Mouse (Mus musculus) embryonic facial prominence, embryonic 10.5 days (tissue): ENCODE measurements at regions not wholly inside any gene's neighbourhood (a gene's known extent, or its start where the extent isn't known, plus 50 kb on each side); places are given as distances from the start of the nearest gene placed in this dataset.
A peak's percentile ranks its signal among the peaks of the same experiment; 100 is the strongest.

Experiments used
- DNase-seq: peaks from one replicate; pipeline ENCODE4 v3.0.0-alpha.2; 2017; ENCODE audit warnings: low spot score
- H3K27ac ChIP-seq: fragments of 300-500 bp; sonication (generic); replicated peaks from 2 replicates; pipeline ENCODE4 v1.5.1; 2016; ENCODE audit warnings: mild to moderate bottlenecking
- H3K27me3 ChIP-seq: fragments of 300-500 bp; sonication (generic); replicated peaks from 2 replicates; pipeline ENCODE4 v1.6.1; 2016; ENCODE audit warnings: low read depth, mild to moderate bottlenecking; ENCODE audit not compliant: poor library complexity, severe bottlenecking
- H3K36me3 ChIP-seq: fragments of 300-500 bp; sonication (generic); replicated peaks from 2 replicates; pipeline ENCODE4 v1.6.1; 2016; ENCODE audit warnings: mild to moderate bottlenecking, moderate library complexity
- H3K4me1 ChIP-seq: fragments of 300-500 bp; sonication (generic); 2 replicates; pipeline ENCODE4 v1.6.1; 2016
- H3K4me3 ChIP-seq: fragments of 300-500 bp; sonication (generic); 2 replicates; pipeline ENCODE4 v1.5.1; 2016; ENCODE audit warnings: mild to moderate bottlenecking, moderate library complexity
- H3K9me3 ChIP-seq: fragments of 300-500 bp; sonication (generic); 2 replicates; pipeline ENCODE4 v1.6.1; 2016; ENCODE audit warnings: mild to moderate bottlenecking
- WGBS: fragments of 180-500 bp; shearing (Covaris S2); methylation state at CpG from one replicate; pipeline ENCODE4 v1.1.7; 2016; 5-methylcytosine and 5-hydroxymethylcytosine counted together

DNA sequence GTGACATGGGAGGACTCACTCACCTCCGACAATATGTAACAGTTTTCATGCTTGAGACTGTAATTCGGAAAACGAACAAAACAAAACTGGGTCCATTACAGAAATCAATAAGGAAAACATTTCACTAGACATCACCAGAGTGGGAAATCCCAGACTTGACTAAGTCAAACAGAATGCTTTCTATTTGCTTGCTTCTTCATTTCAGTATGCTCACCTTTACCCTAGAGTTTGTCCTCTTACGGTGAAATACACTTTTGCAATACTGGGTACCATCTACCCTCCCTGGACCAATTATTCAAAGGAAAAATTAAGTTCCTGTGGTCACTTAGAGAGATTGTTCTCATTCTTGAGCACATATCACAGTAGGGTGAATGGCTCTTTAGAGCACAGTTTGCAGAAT is 613.4 kb upstream of the 4930412O13Rik start:
- 92% methylated on average over 4 of the region's 4 CpGs for WGBS
- Histone ChIP-seq H3K4me1 (no peaks in the 10 kb centered on the region), H3K36me3 (no peaks in the 10 kb centered on the region), H3K9me3 (no peaks in the 10 kb centered on the region), H3K27me3 (no peaks in the 10 kb centered on the region), H3K4me3 (no peak overlapping the region), H3K27ac (no peak overlapping the region)
- DNase-seq = no peak

DNA sequence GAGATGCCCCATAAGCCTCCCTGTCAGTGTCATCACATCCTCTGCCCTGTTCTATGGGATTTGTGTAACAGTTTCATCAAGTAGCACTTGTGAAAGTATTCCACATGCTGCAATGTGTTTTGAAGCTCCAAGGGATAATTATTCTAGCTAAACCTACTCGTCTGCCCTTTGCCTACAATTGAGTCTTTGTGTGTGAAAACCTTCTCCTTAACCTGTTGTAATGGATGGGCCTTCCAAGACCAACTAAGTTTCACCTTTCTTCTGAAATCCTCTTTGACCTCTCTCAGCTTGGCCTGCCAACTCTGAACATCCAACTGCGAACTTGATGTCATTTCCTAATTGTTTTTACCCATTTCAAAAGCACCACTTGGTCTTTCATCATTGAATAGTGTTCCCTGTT is 597.6 kb upstream of the 4930412O13Rik start:
- Histone ChIP-seq H3K27me3 (no peaks in the 10 kb centered on the region), H3K4me3 (no peak overlapping the region), H3K4me1 (no peaks in the 10 kb centered on the region), H3K36me3 (no peaks in the 10 kb centered on the region), H3K27ac (no peak overlapping the region), H3K9me3 (no peaks in the 10 kb centered on the region)
- WGBS = 75% methylated on average over 2 of the region's 2 CpGs
- no peak for DNase-seq

DNA sequence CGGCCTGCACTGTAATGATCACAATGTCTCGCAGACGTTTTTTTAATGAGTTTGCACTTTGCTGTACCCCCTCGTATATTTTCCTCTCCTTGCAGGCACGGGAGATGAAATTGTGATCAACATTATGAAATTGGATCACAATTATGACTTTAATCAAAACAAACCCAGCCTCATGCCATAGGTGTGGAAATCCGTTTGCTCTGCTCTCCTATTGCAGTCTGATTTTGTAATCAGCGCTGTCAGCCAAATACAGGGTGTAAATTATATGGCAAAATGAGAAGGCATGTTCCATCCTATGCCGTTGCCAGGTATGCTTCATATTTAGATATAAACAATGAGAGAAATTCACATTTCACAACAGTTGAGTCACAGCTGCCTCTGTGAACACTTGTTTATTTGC is 595.3 kb upstream of the 4930412O13Rik start:
- WGBS = 87% methylated on average over 8 of the region's 8 CpGs
- Histone ChIP-seq H3K4me1 (no peaks in the 10 kb centered on the region), H3K27ac (no peak overlapping the region), H3K9me3 (no peaks in the 10 kb centered on the region), H3K4me3 (no peak overlapping the region), H3K27me3 (no peaks in the 10 kb centered on the region), H3K36me3 (no peaks in the 10 kb centered on the region)
- no peak for DNase-seq

DNA sequence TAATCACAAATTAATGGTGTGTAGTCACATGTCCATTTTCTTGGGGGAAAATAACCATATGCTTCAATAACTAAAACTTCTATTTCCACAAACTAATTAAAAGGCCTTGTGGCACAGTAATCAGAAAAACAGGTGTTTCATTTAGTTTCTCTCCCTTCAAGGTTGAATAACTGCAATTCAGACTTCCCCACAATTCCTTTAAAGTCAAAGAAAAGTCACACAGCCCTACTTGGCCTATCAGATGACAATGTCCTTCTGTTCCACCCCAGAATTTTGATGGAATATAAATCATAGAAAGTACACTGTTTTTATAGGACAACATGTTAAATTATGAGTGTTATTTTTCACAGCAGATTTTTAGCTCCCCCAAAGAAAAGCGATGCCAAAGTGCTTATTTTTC is 594.0 kb upstream of the 4930412O13Rik start:
- Histone ChIP-seq H3K9me3 (no peaks in the 10 kb centered on the region), H3K4me1 (no peaks in the 10 kb centered on the region), H3K27me3 (no peaks in the 10 kb centered on the region), H3K36me3 (no peaks in the 10 kb centered on the region), H3K27ac (no peak overlapping the region), H3K4me3 (no peak overlapping the region)
- DNase-seq = no peak
- WGBS = 99% methylated on average over 1 of the region's 1 CpGs

DNA sequence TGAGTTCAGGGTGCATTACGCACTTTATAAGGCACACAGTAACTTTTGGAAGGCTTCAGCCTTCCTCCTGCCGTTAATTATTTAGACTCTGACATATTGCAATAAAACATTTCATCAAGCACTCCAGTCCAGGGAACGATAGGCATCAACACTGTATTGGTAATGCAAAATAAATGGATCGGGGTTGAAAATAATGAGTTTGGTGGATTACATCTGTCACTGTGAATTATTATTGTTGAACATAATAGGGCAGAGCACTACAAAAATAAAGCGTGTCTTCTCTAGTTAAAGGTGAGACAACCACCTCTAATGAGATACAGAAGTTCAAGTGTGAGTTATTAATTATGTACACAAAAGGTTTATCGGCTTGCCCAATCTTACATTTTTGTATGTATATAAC is 593.4 kb upstream of the 4930412O13Rik start:
- Histone ChIP-seq H3K27me3 (no peaks in the 10 kb centered on the region), H3K9me3 (no peaks in the 10 kb centered on the region), H3K4me1 (no peaks in the 10 kb centered on the region), H3K4me3 (no peak overlapping the region), H3K36me3 (no peaks in the 10 kb centered on the region), H3K27ac (no peak overlapping the region)
- 88% methylated on average over 6 of the region's 6 CpGs for WGBS
- DNase-seq = no peak

DNA sequence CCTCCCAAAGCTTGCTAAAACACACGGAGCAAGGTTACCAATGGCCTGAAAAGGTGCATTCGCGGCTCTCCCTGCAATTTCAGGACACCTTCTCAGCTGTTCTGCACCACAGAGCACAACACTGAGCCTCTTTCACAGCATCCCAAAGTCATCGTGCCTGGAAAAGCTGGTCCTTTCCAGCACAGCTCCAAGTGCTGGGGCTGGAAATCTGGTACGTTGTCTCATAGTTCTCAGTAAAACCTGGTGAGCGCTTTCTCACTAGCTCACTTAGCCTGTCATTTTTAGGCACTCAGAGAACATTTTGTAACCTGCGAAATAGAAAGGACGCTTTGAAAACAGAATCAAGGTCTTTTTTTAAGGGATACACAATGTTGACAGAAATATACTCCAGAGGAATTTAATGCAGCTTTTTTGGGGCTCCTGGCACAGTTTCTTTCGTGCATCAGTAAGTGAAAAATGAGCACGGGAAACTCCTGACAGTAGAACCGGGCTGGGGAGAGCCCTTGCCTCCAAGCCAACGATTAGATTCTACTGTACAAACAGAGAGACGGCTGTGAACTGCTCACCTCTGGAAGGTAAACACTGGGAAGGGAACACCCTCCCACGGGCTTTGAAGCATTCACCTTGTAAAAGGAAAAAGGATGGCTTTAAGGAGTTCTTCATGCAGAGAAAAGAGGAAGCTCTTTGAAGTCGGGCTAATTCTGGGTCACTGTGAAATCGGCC is 549.3 kb upstream of the 4930412O13Rik start:
- 52% methylated on average over 16 of the region's 16 CpGs for WGBS
- no peaks in the 10 kb centered on the region for H3K27me3 ChIP-seq
- no peaks in the 10 kb centered on the region for H3K9me3 ChIP-seq
- H3K4me3 ChIP-seq = no peak overlapping the region
- no peaks in the 10 kb centered on the region for H3K36me3 ChIP-seq
- H3K4me1 ChIP-seq = peaks cover 8% of the 10 kb centered on the region; the same call in 1 of the 2 replicates
- DNase-seq = no peak
- H3K27ac ChIP-seq = no peak overlapping the region

DNA sequence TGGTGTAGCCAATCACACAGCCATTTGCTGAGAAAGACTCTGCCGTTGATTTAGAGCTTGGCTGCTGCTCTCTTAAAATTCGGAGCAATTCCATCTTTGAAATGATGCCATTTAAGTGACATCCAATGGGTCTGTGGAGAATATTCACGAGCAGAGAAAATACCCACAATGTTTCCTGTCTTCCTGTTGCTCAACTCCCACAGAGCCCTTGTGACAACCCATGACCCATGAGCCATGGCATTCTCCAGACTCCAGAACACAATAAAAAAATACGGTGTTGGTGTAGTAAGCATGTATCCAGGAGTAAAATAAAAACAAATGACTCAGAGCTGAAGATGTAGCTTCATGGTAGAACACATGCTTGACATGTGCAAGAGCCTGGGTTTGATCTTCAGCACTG is 532.1 kb upstream of the 4930412O13Rik start:
- Histone ChIP-seq H3K4me3 (no peak overlapping the region), H3K36me3 (no peaks in the 10 kb centered on the region), H3K4me1 (peaks cover 12% of the 10 kb centered on the region), H3K27ac (no peak overlapping the region), H3K9me3 (no peaks in the 10 kb centered on the region), H3K27me3 (no peaks in the 10 kb centered on the region)
- 74% methylated on average over 4 of the region's 4 CpGs for WGBS
- DNase-seq = no peak

DNA sequence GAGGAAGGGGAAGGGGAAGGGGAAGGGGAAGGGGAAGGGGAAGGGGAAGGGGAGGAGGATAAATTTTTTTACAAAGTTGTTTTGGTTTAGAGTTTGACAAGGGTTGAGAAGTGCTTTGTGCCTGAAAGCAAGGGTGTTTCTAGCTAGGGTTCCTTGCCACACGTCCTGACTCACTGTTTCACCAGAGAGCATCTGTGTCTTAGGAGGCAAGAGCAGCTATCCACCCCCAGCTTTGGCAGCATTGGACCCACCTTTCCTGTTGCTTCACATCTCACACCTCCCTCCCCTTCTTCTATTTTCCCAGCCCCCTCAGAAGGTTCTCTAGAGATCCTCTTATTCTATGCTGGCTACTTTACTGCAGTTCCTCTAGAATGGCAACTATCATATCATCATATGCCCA is 531.1 kb upstream of the 4930412O13Rik start:
- H3K27ac ChIP-seq = no peak overlapping the region
- 60% methylated on average over 1 of the region's 1 CpGs for WGBS
- H3K9me3 ChIP-seq = no peaks in the 10 kb centered on the region
- H3K4me3 ChIP-seq = no peak overlapping the region
- no peaks in the 10 kb centered on the region for H3K27me3 ChIP-seq
- no peaks in the 10 kb centered on the region for H3K36me3 ChIP-seq
- DNase-seq = no peak
- peaks cover 12% of the 10 kb centered on the region for H3K4me1 ChIP-seq

DNA sequence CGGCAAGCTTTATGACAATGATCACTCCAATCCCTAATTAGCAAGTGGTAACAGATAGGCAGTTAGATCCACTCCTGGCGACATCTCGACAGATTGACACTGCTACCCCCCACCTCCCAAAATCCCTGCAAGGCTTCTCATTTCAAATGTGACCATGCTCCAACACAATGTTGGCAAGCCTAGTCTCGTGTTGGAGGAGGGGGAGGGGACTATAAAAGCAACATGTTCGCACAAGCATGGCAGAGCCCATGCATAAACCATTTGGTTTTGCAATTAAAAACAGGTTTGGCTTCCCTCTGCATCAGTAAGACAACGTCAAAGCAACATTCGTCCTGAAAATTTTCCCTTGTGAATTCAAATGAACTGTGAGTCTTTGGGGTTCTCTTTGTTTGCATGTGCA is 528.9 kb upstream of the 4930412O13Rik start:
- H3K9me3 ChIP-seq = no peaks in the 10 kb centered on the region
- H3K27me3 ChIP-seq = no peaks in the 10 kb centered on the region
- no peak overlapping the region; the same call in 1 of the 2 replicates for H3K27ac ChIP-seq
- peaks cover 12% of the 10 kb centered on the region for H3K4me1 ChIP-seq
- no peaks in the 10 kb centered on the region for H3K36me3 ChIP-seq
- DNase-seq = peak; percentile 44
- WGBS = 32% methylated on average over 7 of the region's 7 CpGs
- no peak overlapping the region for H3K4me3 ChIP-seq

DNA sequence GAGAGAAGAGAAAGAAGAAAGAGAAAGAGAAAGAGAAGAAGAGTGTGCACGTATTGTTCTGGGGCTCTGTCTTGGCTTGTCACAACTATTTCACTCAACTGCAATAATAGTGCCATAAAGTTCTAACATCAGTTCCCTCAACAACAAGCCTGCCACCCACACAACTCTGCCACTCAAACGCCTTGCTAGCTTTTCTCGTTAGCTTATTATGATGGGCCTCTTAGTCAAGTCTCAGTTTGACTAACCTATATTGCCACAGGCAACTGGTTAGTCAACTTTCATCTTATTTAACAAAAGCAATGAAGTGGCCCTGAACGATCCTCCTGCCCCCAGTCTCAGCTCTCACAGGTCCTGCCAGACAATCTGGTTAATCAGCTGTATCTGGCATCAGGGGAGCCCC is 521.0 kb upstream of the 4930412O13Rik start:
- no peak for DNase-seq
- no peaks in the 10 kb centered on the region for H3K9me3 ChIP-seq
- H3K27ac ChIP-seq = no peak overlapping the region
- no peaks in the 10 kb centered on the region for H3K36me3 ChIP-seq
- H3K4me3 ChIP-seq = no peak overlapping the region
- peaks cover 9% of the 10 kb centered on the region for H3K4me1 ChIP-seq
- H3K27me3 ChIP-seq = no peaks in the 10 kb centered on the region
- whole genome bisulfite sequencing = 58% methylated on average over 4 of the region's 4 CpGs

DNA sequence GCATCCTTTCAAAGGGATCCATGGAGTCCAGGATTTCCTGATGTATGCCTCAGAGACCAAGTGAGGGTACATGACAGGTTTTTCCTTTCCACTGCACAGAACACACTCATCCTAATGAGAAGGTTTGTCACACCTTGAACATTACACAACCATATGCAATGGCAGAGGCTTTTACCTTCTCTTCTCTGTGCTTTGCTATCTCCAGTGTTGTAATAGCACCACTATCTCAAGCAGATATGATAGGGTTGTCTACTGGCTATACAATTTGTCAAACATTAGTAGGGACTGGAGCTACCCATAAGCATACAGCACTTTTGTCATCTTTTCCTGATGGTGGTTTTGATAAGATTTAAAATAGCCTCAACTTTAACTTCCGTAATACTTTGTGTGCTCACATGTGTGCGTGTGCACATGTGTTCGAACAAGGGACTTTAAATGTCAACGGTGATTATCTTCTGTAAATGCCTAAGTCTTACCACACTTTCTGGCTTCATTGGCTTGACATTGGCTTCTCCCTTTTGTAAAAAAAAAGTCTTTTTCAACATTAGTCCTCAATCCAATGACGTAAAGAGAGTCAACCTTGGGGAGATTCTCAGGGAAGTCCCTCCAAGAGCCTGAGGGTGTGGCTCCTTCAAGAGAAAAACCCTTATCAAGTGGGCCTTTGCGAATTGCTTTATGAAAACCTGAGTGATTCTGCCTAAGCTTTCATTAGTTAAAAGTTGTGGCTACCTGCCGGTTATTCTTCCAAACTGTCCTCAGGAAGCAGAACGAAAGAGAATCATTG is 513.1 kb upstream of the 4930412O13Rik start:
- Histone ChIP-seq H3K36me3 (no peaks in the 10 kb centered on the region), H3K27me3 (no peaks in the 10 kb centered on the region), H3K4me1 (no peaks in the 10 kb centered on the region), H3K27ac (no peak overlapping the region), H3K9me3 (no peaks in the 10 kb centered on the region), H3K4me3 (no peak overlapping the region)
- no peak for DNase-seq
- 94% methylated on average over 8 of the region's 8 CpGs for WGBS

DNA sequence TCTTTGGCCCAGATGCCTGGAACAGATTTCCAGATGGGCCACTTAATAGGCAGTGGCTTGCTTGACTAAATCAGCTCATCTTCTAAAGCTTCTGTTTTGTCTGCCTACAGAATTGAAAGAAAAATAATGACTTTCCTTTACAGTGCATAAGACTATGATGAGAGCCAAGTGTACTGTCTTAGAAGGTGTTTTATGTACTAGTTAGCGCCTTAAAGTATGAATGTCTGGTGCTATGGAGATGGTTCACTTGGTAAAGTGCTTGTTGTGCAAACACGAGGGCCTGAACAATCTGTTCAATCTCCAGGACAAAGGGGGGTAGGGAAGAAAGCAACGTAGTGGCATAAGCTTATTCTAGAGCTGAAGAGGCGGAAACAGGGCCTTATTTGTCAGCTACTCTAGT is 511.5 kb upstream of the 4930412O13Rik start:
- 81% methylated on average over 4 of the region's 4 CpGs for WGBS
- H3K4me1 ChIP-seq = no peaks in the 10 kb centered on the region
- DNase-seq = no peak

DNA sequence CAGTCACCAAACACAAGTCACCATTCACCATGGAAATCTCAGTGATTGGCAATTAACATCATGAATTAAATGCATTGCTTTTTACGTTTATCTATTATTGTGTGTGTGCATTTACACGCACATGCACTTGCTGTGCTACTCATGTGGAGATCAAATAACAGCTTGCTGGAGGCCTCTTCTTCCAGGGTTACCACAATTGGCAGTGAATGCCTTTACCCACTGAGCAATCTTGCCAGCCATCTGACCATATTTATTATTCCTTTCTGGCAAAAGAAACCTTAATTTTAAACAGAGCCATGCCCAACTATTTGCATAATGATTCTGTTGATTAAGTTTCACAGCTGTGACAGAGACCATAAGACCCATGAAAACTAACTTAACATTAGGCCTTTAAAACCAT is 494.5 kb upstream of the 4930412O13Rik start:
- no peaks in the 10 kb centered on the region for H3K27me3 ChIP-seq

More for the DNA sequence above, 511.5 kb upstream of the 4930412O13Rik start:
- Histone ChIP-seq H3K27me3 (no peaks in the 10 kb centered on the region), H3K4me3 (no peak overlapping the region), H3K27ac (no peak overlapping the region), H3K36me3 (no peaks in the 10 kb centered on the region), H3K9me3 (no peaks in the 10 kb centered on the region)

More for the DNA sequence above, 494.5 kb upstream of the 4930412O13Rik start:
- no peak for DNase-seq
- no peaks in the 10 kb centered on the region for H3K9me3 ChIP-seq
- no peak overlapping the region for H3K27ac ChIP-seq
- H3K4me3 ChIP-seq = no peak overlapping the region
- 82% methylated on average over 2 of the region's 2 CpGs for WGBS
- no peaks in the 10 kb centered on the region for H3K36me3 ChIP-seq
- no peaks in the 10 kb centered on the region for H3K4me1 ChIP-seq
